Mouse (Mus musculus) kidney, embryonic 15.5 days (tissue): Measurements from ENCODE around the gene Ankrd23. TPM values are rescaled to one million over a fixed set of nuclear protein-coding genes. Genes with fewer than 3 reads are reported as not detected.
A peak's percentile ranks its signal among the peaks of the same experiment; 100 is the strongest.

Experiments used
- ATAC-seq: fragments of 200-750 bp; cut with Nextera tagmentation; replicated peaks from 2 replicates; pipeline ENCODE4 v1.8.0; 2017; ENCODE audit warnings: moderate TSS enrichment; ENCODE audit not compliant: low FRiP score
- H3K27ac ChIP-seq: fragments of 300-500 bp; sonication (generic); 2 replicates; pipeline ENCODE4 v1.5.1; 2015; ENCODE audit warnings: mild to moderate bottlenecking, inconsistent platforms
- H3K27me3 ChIP-seq: fragments of 300-500 bp; sonication (generic); 2 replicates; pipeline ENCODE4 v1.6.1; 2015; ENCODE audit warnings: inconsistent platforms
- H3K36me3 ChIP-seq: fragments of 300-500 bp; sonication (generic); 2 replicates; pipeline ENCODE4 v1.6.1; 2015; ENCODE audit warnings: inconsistent platforms
- H3K4me1 ChIP-seq: fragments of 300-500 bp; sonication (generic); 2 replicates; pipeline ENCODE4 v1.6.1; 2015; ENCODE audit warnings: inconsistent platforms
- H3K4me2 ChIP-seq: fragments of 300-500 bp; sonication (generic); 2 replicates; pipeline ENCODE4 v1.6.1; 2015; ENCODE audit warnings: moderate library complexity, mild to moderate bottlenecking, inconsistent platforms
- H3K4me3 ChIP-seq: fragments of 300-500 bp; sonication (generic); replicated peaks from 2 replicates; pipeline ENCODE4 v1.5.1; 2015; ENCODE audit warnings: mild to moderate bottlenecking, inconsistent platforms
- H3K9ac ChIP-seq: fragments of 300-500 bp; sonication (generic); 2 replicates; pipeline ENCODE4 v1.6.1; 2015; ENCODE audit warnings: mild to moderate bottlenecking, inconsistent platforms
- H3K9me3 ChIP-seq: fragments of 300-500 bp; sonication (generic); replicated peaks from 2 replicates; pipeline ENCODE4 v1.6.1; 2016; ENCODE audit warnings: inconsistent platforms
- WGBS: fragments of 180-500 bp; shearing (Covaris S2); methylation state at CpG from one replicate; pipeline ENCODE4 v1.1.7; 2015; ENCODE audit warnings: mixed read lengths; 5-methylcytosine and 5-hydroxymethylcytosine counted together
- polyA plus RNA-seq: library from polyadenylated mRNA; unstranded; fragments of >200 nt; fragmentation: Nextera tagmentation; extraction: Ambion mirVana; gene quantifications from 2 replicates; pipeline ENCODE4 v1.2.1, GENCODE M21; 2015

The Ankrd23 gene
- polyA plus RNA-seq, 1 experiment from 2014 or later: 21.8 TPM

DNA sequence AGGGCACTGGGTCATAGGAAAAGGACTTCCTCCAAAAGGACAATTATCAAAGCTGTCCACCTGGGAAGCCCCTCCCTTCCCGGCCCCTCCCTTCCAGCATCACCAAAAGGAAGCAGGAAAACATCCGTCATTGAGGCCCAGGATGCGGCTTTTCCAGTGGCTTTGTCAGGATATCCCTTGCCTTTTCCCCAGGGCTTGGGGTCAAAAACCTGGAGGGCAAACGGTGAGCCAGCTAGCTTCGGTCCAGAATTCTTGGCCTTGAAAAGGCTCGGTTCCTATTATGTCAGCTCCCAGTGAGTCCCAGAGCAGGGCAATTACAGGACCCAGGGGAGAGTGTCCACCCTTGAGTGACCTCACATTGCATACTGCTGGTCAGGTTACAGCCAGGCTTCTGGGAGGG, 24.2 kb upstream of the Ankrd23 start:
- no peak overlapping the region for H3K9ac ChIP-seq
- peak overlapping the region; percentile 17; the same call in 1 of the 2 replicates for H3K4me2 ChIP-seq
- peaks cover 69% of the 10 kb centered on the region for H3K4me1 ChIP-seq
- no peaks in the 10 kb centered on the region for H3K36me3 ChIP-seq
- H3K27me3 ChIP-seq: no peaks in the 10 kb centered on the region
- no peak overlapping the region for H3K4me3 ChIP-seq
- 24% methylated on average over 6 of the region's 6 CpGs for WGBS
- H3K27ac ChIP-seq: peak overlapping the region; percentile 100
- ATAC-seq: no peak
- no peaks in the 10 kb centered on the region for H3K9me3 ChIP-seq

DNA sequence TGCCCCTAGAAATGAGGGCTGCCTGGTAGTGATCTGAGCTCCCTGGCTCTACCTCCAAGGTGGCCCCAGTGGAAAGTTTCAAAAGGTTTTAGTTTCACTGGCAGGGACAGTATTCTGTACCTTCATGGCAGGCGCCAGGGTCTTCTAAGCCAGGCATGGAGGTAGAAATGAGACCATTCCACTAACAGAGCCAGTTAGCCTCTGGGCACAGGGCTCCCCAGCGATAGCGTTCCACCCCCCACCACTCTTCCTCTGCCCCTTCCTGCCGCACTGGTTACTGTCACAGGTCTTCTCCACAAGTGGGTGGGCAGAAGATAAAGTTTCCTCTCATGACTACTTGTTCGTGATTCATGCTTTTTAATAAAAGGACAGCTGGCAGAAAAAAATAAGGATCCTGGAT, 23.2 kb upstream of the Ankrd23 start:
- Histone ChIP-seq H3K9me3 (no peaks in the 10 kb centered on the region), H3K4me3 (no peak overlapping the region), H3K27me3 (no peaks in the 10 kb centered on the region), H3K36me3 (peaks cover 6% of the 10 kb centered on the region), H3K4me1 (peaks cover 76% of the 10 kb centered on the region), H3K9ac (no peak overlapping the region), H3K27ac (peak overlapping the region; percentile 100), H3K4me2 (peak overlapping the region; percentile 85; the same call in 1 of the 2 replicates)
- 49% methylated on average over 5 of the region's 5 CpGs for WGBS
- no peak for ATAC-seq

DNA sequence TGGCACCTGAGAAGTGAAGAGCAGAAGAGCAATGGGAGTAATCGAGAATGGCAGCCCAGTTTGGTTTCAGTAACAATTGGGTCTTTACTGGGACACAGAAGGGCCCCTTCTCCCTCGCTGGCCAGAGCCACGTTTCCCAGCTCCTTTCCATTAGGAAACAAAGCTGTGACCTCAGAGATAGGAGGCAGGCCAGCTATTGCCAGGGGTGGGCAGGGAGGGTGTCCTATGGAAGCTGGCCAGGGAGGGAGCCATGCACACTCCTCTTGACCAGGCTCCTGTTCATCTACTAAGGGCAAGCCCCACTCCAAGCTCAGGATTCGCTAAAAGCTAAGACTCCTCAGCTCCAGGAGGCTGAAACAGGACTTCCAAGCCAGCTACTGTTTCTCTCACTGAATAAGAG, 22.6 kb upstream of the Ankrd23 start:
- Histone ChIP-seq H3K4me1 (peaks cover 77% of the 10 kb centered on the region), H3K27me3 (no peaks in the 10 kb centered on the region), H3K4me2 (peak overlapping the region; percentile 85), H3K27ac (peak overlapping the region; percentile 100), H3K9ac (peak overlapping the region; percentile 96), H3K4me3 (peak overlapping the region; percentile 91), H3K36me3 (peaks cover 12% of the 10 kb centered on the region), H3K9me3 (no peaks in the 10 kb centered on the region)
- WGBS: 15% methylated on average over 4 of the region's 4 CpGs
- no peak for ATAC-seq

GRCm38 (mm10) chr1:36558031-36558993, 21.6 kb upstream of the Ankrd23 start, which contains the start of gene Sema4c:
Gene Sema4c (minus strand): TSS chr1:36558349.
- Histone ChIP-seq H3K27me3 (no peaks in the 10 kb centered on the region), H3K36me3 (peaks cover 22% of the 10 kb centered on the region), H3K9ac (peak within 1 kb of the TSS; percentile 96), H3K4me2 (peak within 1 kb of the TSS; percentile 85), H3K27ac (peak within 1 kb of the TSS; percentile 100), H3K4me1 (peaks cover 77% of the 10 kb centered on the region), H3K9me3 (no peaks in the 10 kb centered on the region), H3K4me3 (peak within 1 kb of the TSS; percentile 91)
- under 1% methylated on average over 67 of the region's 69 CpGs for WGBS
- ATAC-seq: peak; percentile 66

- no peaks in the 10 kb centered on the region for H3K27me3 ChIP-seq
- H3K4me3 ChIP-seq: peak overlapping the region; percentile 91
- H3K4me1 ChIP-seq: peaks cover 77% of the 10 kb centered on the region
- H3K4me2 ChIP-seq: peak overlapping the region; percentile 85
- no peaks in the 10 kb centered on the region for H3K9me3 ChIP-seq
- WGBS: under 1% methylated on average over 47 of the region's 48 CpGs
- peak; percentile 78 for ATAC-seq
- H3K36me3 ChIP-seq: peaks cover 30% of the 10 kb centered on the region
- H3K9ac ChIP-seq: peak overlapping the region; percentile 96
- H3K27ac ChIP-seq: peak overlapping the region; percentile 100
Measured at GRCm38 (mm10) chr1:36557457-36558011, 20.9 kb upstream of the Ankrd23 start.

DNA sequence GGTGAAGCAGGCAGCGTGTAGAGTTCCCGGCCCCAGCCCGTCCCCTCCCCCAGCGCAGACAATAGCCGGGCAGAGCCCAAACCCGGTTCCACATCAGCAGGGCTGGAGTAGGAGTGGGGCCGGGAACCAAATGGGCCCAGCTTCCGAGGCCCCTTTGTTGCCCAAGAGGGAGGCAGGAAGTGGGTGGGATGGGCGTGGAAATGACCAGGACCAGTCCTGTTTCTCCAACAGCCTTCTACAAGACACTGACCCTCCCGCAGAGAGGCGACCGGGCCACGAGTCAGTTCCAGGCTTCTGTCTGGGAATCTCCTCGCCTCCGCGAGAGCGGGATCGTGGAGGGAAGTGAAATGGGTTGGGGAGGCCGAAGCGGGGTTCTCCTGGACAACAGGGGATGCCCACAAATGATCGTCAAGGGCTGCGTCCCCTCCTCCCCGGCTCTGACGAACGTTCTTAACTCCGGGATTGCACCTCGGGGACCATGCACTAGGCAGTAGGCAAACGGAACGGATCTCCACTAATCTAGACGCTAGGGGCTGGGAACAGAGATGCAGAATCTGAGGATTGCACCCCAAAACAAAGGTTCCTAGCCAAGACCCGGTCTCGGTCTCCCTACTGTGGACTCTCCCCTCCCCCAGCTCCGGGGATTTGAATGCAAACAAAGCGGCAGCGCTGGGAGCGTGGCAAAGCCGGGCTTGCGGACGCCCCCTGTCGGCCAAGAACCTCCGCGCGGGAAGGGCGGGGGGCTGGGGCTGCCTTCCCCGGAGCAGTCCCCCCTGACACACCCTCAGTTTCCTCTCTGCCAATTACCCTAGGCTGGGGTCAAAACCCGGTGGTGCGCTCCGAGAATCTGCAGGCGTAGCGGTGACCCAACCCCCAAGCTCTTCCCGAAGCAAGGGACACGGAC, 20.1 kb upstream of the Ankrd23 start:
- ATAC-seq: peak; percentile 71
- WGBS: under 1% methylated on average over 52 of the region's 52 CpGs
- Histone ChIP-seq H3K36me3 (peaks cover 37% of the 10 kb centered on the region), H3K9me3 (no peaks in the 10 kb centered on the region), H3K4me2 (peak overlapping the region; percentile 85), H3K27me3 (no peaks in the 10 kb centered on the region), H3K4me1 (peaks cover 76% of the 10 kb centered on the region), H3K27ac (peak overlapping the region; percentile 100), H3K4me3 (peak overlapping the region; percentile 91), H3K9ac (peak overlapping the region; percentile 96)

DNA sequence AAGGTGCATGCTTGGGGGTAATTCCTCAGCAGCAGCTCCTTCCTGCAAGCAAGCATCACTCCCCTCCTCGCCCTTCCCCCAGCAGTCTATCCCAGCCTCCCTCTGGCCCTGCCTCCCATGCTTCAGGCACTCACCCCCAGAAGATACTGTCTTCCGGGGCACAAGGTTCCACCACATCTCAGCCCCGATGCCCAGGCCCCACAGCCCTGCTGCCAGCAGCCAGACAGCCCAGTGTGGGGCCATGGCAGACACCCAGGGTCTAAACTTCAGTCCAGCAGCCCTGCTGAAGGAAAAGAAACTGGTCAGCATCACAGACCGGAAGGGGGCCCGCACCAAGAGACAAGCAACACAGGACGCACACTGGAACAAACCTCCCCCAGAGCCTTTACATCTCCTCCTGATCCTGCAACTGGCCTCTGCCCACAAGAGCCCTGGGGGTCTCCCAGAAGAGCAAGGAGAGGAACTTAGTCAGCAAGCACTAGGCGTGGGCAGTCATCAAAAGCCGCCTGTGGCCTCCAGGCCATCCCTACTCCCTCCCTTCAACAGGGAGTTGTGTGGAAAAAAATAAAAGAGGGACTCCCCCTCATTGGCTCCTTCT, 19.2 kb upstream of the Ankrd23 start:
- H3K27ac ChIP-seq: peak overlapping the region; percentile 100
- H3K4me1 ChIP-seq: peaks cover 73% of the 10 kb centered on the region
- peak overlapping the region; percentile 85 for H3K4me2 ChIP-seq
- under 1% methylated on average over 8 of the region's 8 CpGs for WGBS
- H3K9ac ChIP-seq: peak overlapping the region; percentile 96
- ATAC-seq: no peak
- no peaks in the 10 kb centered on the region for H3K9me3 ChIP-seq
- peaks cover 46% of the 10 kb centered on the region for H3K36me3 ChIP-seq
- H3K27me3 ChIP-seq: no peaks in the 10 kb centered on the region
- H3K4me3 ChIP-seq: peak overlapping the region; percentile 91

DNA sequence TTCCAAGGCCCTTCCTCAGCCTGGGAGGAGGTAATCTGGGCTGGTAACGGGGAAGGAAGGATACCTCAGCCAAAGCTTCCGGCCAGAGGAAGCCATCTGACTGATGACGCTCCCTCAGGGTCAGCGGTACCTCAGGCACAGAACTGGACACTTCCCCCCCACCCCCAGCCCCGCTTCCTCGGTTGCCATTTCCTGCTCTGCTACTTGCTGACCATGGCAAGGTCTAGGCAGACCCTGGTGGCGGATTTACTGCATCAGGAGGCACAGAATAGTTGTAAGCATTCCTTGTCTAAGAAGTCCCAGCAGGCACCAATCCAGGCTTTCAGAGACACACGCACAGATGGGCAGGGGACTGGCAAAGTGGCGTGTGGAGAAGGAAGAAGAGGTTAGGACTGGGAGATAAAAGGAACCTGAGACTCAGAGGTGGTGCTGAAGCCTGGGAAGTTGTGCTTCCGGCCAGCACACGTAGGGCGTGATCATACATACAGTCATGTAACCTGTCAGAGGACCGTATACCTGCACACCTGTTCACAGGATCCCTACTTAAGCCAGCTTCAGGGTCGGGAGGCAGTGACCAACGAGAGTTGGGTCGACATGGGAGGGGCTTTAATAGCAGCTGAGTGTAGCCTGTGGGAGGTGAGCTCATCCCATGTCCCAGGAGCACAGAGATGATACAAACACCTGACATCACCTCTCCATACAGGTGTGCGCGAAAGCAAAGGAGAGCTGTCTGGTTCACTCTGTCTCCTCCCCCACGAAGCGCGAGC, 18.1 kb upstream of the Ankrd23 start:
- Histone ChIP-seq H3K9me3 (no peaks in the 10 kb centered on the region), H3K27ac (peak overlapping the region; percentile 100), H3K27me3 (no peaks in the 10 kb centered on the region), H3K9ac (peak overlapping the region; percentile 96), H3K4me1 (peaks cover 71% of the 10 kb centered on the region), H3K36me3 (peaks cover 57% of the 10 kb centered on the region), H3K4me3 (peak overlapping the region; percentile 91), H3K4me2 (peak overlapping the region; percentile 85)
- 42% methylated on average over 21 of the region's 21 CpGs for WGBS
- no peak for ATAC-seq

DNA sequence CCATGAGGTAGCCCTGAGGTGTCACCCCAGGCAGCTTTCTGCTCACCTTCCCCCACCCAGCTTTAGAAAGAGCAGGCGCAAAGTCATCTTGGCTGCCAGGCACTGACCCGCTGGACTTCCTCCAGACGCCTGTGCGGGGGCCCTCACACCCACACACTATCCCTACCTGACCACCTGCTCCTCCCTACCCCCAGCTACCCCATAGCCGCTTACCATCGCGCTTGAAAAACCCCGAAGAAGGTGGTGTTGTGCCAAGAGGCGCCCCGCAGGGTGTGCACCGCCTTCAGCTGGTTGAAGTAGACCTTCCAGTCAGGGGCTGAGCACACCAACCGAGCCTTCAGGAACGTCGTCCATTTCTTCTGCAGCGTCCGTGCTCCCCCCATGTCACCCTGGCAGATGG, 15.8 kb upstream of the Ankrd23 start:
- WGBS: 72% methylated on average over 16 of the region's 16 CpGs
- ATAC-seq: no peak
- 0 out of 2 replicates have a peak overlapping the region, but pooled peaks have one; percentile 9 for H3K9ac ChIP-seq
- H3K27me3 ChIP-seq: no peaks in the 10 kb centered on the region
- peak overlapping the region; percentile 38 for H3K27ac ChIP-seq
- H3K36me3 ChIP-seq: peaks cover 76% of the 10 kb centered on the region
- H3K9me3 ChIP-seq: no peaks in the 10 kb centered on the region
- no peak overlapping the region for H3K4me2 ChIP-seq
- H3K4me1 ChIP-seq: peaks cover 79% of the 10 kb centered on the region
- H3K4me3 ChIP-seq: no peak overlapping the region

GRCm38 (mm10) chr1:36551904-36552303, 15.2 kb upstream of the Ankrd23 start:
- Histone ChIP-seq H3K36me3 (peaks cover 76% of the 10 kb centered on the region), H3K9me3 (no peaks in the 10 kb centered on the region), H3K4me2 (no peak overlapping the region), H3K27me3 (no peaks in the 10 kb centered on the region), H3K27ac (0 out of 2 replicates have a peak overlapping the region, but pooled peaks have one; percentile 38), H3K9ac (no peak overlapping the region), H3K4me1 (peaks cover 81% of the 10 kb centered on the region), H3K4me3 (no peak overlapping the region)
- no peak for ATAC-seq
- 87% methylated on average over 17 of the region's 17 CpGs for WGBS
